Mouse (Mus musculus) testis, postnatal 10 days (tissue): ENCODE measurements around the gene Csf3r.
"Not testable (repeated sequence)": the region's sequence is repeated elsewhere in the genome, so short reads cannot be mapped to it uniquely, and the experiment has no call there.

Experiments
- DNase-seq: peaks from one replicate; pipeline ENCODE4 v3.0.0; 2021; ENCODE audit warnings: low spot score

Gene Csf3r

GRCm38 (mm10) chr4:126024303-126024900 is at the start of gene Csf3r:
Gene Csf3r, plus strand, starts transcription at chr4:126024550.
- DNase-seq: no peak

GRCm38 (mm10) chr4:125977768-125978167 is 46.6 kb upstream of the Csf3r start:
- peak; percentile 54 for DNase-seq

DNA sequence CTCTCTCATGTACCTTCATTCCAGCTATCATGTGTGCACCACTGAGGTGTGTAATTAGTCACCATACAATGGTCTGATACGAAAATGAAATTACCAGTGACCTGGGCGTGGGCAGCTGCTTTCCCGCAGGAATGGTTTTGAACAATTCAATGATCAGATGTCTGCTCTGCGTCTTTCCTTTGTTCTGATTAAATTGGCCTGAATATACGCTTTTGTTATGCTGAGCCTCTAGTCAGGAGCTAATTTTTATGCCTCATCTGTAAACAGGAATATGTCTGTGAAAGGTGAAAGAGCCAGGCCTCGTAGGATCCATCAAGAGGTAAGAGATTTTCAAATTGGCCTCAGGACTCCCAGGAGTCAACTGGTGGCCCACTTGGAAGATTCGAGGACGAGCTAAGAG is 41.1 kb upstream of the Csf3r start:
- no peak for DNase-seq

GRCm38 (mm10) chr4:125985703-125986102 is 38.6 kb upstream of the Csf3r start:
- DNase-seq: not testable (repeated sequence)

DNA sequence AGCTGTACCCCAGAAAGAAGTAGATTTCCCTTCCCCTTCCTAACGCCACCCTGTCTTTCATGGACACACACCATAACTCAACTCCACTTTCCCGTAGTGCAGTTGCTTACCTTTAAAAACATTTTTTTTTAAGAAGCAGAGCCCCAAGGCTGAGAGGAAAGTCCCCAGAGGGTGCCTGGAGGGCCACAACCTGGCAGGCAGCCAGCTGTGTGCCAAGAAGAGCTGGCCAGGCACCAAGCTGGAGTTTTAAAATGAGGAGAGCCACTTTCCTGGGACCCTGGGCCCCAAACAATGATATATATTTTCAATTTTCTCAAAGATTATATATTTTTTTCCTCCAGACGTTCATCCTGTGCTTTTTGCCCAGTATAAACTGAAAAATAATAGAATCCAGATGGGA is 37.3 kb upstream of the Csf3r start:
- no peak for DNase-seq

DNA sequence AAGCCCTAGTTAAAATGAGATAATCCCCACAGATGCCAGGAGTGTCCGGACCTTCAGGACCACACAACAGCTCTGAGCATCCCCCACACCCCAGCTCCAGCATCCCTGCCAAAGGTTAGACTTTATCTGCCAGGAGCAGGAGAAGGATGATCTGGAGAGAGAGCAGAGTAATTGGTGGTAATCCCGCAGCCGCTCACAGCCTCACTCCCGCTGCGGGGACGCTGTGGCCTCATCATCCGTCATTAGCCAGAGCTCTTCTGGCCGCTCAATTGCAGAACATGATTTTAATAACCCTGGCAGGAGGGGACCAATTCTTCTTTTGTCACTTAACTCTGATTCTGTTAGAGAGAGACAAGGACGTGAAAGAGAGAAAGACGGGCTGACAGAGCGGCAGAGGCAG is 35.3 kb upstream of the Csf3r start:
- no peak for DNase-seq

GRCm38 (mm10) chr4:125990143-125990542 is 34.2 kb upstream of the Csf3r start:
- peak; percentile 85 for DNase-seq

GRCm38 (mm10) chr4:125992206-125992605 is 32.1 kb upstream of the Csf3r start:
- no peak for DNase-seq

GRCm38 (mm10) chr4:125992906-125993305 is 31.4 kb upstream of the Csf3r start:
- DNase-seq: no peak

DNA sequence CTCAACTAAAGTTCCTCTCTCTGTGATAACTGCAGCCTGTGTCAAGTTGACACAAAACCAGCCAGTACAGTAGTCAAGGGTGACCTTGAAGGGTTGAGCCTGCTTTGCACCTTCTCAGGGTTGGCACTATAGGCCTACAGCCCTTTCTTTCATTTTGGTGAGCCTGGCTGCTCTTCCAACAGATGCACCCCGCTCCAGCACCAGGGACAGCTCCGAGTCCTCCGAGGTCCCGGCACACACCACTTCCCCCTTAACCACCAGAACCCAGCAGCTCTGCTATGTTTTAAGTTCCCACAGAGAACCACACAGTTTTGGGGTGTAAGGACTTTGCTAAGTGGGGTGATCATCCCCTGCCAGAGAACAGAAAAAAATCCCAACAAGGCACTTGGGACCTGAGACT is 27.8 kb upstream of the Csf3r start:
- peak; percentile 65 for DNase-seq

DNA sequence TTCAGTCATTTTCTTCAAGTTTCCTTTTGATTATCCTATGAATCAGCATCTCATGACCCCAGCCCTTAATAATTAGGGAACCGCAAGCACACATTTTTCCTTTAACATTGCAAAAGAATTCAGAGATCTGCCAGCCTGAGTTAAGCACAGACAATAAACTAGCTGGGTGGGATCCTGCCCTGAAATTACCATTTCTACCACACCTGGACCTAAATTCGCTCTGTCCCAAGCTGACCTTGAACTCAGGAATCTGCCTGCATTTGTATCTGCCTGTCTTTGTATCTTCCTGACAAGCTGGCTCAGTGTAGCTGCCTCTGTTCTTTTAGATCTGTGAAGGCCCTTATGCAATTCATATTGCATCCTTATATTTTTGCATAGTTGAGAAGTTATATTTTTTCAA is 26.5 kb upstream of the Csf3r start:
- DNase-seq: no peak

DNA sequence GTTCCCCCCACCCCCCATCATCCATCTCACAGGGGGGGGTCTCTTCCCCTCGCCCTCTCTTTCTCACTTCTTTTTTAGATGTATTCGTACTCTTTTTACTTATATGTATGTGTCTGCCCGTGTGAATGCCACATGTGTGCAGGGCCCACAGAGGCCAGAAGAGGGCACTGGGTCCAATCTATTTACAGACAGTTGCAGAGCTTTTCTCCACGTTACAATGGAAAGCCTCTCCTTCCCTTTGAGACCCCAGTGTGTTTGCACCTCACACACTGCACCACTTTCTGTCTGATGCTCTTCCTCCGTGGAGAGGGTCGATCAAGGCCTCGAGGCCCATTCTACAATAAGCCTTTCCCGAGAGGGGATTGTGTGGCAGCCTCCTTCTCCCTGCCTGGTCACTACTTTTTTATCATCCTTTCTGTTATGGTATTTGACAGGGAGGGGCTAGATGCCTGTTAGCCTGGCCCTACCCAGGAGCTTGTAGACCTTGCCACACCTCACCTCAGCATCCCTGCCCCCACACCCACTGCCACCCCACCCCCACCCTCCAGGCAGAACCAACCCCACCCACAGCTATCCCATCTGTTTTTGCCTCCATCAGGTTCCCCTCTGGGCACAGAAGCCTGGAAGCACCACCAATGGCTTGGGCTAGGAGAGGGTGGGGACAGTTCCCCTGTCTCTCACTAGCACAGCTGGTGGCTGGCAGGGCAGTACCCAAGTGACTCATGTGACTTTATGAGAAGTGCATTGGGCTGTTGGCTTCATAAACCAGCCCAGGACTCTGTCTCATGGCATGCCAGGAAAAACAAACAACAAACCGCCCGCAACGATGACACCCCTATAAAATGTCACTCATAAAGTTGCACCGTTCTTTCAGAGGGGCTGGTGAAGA is 22.8 kb upstream of the Csf3r start:
- no peak for DNase-seq

DNA sequence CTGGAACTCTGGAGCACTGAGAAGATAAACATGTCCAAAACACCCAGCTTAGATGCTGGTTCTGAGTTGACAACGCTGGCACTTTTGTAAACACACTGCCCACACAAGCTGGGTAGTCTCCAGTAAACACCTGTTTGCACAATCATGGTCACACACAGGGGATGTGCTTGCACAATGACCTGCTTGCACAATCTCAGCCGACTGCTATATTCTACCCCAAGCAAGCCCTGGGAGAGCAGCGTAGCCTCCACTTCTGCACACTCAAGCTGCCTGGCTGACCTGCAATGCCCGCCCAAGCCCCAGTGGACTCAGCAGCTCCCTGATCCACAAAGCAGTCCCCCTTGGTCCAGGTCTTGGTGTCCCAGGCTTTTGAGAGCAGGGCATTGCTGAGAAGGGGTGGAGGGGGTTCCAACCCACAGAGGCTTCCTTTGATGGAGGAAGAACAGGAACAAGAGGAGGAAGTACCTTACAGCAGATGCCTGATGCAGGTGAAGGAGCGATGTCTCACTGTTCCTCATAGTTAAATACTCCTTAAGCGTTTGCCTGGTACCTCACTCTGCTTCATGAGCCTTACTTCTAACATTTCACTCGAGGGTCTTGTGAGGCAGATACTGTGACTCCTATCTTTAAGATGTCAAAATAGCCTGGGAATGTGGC is 6.5 kb upstream of the Csf3r start:
- DNase-seq: no peak

DNA sequence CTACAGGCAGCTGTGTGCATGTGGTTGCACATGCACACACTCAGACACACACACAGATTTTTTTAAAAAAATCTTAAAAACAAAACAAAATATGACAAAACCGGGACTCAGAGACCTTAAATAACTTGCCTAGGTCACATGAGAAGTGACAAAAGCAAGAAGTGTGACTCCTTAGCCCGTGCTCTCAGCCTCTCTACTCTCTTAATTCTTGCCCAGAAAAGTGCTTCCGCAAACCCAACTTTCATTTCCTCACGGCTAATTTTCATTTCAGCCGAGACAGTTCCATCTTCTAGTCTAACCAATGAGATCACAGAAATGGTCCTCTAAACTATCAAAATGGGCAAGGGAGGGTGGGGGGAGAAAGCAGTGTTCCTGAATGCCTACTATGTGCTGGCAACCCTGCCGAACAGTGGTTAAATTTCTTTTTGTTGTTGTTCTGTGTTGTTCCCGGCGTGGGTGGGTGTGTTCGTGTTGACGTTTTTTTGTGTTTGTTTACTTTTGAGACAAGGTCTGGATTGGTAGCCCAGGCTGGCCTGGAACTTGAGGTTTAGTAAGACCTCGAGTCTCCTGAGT is 5.3 kb upstream of the Csf3r start:
- no peak for DNase-seq

DNA sequence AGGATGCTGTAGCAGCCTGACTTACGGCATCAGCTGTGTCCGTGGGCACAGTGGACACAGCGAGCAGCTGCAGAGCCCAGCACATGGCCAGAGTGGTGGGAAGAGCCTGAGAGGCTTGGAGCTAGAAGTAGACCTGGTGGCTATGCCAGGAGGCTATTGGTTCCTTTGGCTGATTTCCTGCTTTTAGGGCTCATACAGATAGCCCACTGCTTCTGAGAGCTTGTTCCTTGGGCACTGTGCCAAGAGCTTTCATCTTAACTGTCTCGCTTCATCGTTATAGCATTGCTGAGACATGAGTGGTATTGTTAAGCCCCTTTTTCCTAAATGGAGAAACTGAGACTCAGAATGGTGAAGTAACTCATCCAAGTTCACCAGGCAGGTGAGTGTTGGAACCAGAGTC is 1.5 kb downstream of the Csf3r start:
- no peak for DNase-seq

- DNase-seq: no peak
These were observed 3.6 kb downstream of the Csf3r start for GRCm38 (mm10) chr4:126027980-126028379.

- no peak for DNase-seq
These were observed 4.7 kb downstream of the Csf3r start for GRCm38 (mm10) chr4:126029042-126029441.

DNA sequence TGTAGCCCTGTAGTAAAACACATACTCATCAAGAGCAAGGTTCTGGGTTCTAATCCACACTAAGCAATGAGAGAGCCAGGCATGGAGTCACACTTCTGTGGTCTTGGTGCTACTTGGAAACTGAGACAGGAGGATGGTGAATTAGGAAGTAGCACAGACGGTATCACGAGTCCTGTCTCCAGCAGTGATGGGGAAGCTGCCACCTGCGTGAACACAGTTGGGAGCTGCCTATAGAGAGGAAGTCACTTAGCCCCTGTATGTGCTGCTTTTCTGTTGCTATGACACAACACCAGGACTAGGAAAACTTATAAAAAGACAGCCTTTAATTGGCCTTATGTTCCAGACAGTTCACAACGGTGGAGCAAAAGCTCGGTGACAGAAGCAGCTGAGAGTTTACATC is 6.4 kb downstream of the Csf3r start:
- DNase-seq: no peak

- no peak for DNase-seq
These were observed 11.1 kb downstream of the Csf3r start for GRCm38 (mm10) chr4:126035413-126035812.

- peak; percentile 88 for DNase-seq
These were observed 22.7 kb downstream of the Csf3r start, which contains the start of gene Mrps15 for GRCm38 (mm10) chr4:126046851-126047585. Gene Mrps15, plus strand, starts transcription at chr4:126046925.

GRCm38 (mm10) chr4:126051617-126052016 is 27.3 kb downstream of the Csf3r start:
- DNase-seq: no peak
